Mouse (Mus musculus) liver, postnatal 0 days (tissue): Measurements from ENCODE around the gene Rps27l.

Experiments
- CTCF ChIP-seq: sonication (generic); IDR thresholded peaks from 2 replicates; pipeline ENCODE4 v1.5.1; 2016; ENCODE audit warnings: antibody characterized with exemption, low read depth
- EP300 ChIP-seq: IDR thresholded peaks from 2 replicates; pipeline ENCODE4 v1.6.1; 2016; ENCODE audit warnings: antibody characterized with exemption, low read depth, mild to moderate bottlenecking

- TF ChIP-seq CTCF (peak; percentile 42), EP300 (no peak)
These were observed 23.8 kb upstream of the Rps27l start for GRCm38 (mm10) chr9:66922076-66922475.
